Mouse (Mus musculus): Measurements from ENCODE around the gene Dhdds. TPM values are rescaled to one million over a fixed set of nuclear protein-coding genes. Genes with fewer than 3 reads are reported as not detected.

Dhdds gene
- polyA plus RNA-seq (2015; fragmentation: Nextera tagmentation; extraction: Ambion mirVana) = 44.0 and 46.0 TPM in 2 replicates

- WGBS = 1% methylated on average over 49 of the region's 49 CpGs
- Histone ChIP-seq H3K27me3 (no peaks in the 10 kb centered on the region), H3K36me3 (peaks cover 7% of the 10 kb centered on the region; the same call in 1 of the 2 replicates), H3K27ac (replicated peaks) (peak within 1 kb of the TSS; percentile 64), H3K4me1 (replicated peaks) (peaks cover 10% of the 10 kb centered on the region), H3K4me2 (peak within 1 kb of the TSS; percentile 93), H3K9ac (peak within 1 kb of the TSS; percentile 64), H3K4me3 (peak within 1 kb of the TSS; percentile 69), H3K9me3 (no peaks in the 10 kb centered on the region)
- peak; percentile 99 for ATAC-seq (ENCODE audit: low FRiP score, low read depth)
Observed at GRCm38 (mm10) chr4:134000466-134001438, at the start of gene Dhdds. TSS of gene Dhdds (minus strand) at chr4:134000918.

- Histone ChIP-seq H3K9me3 (no peaks in the 10 kb centered on the region), H3K36me3 (no peaks in the 10 kb centered on the region), H3K27ac (replicated peaks) (no peak overlapping the region), H3K9ac (no peak overlapping the region), H3K27me3 (no peaks in the 10 kb centered on the region), H3K4me2 (no peak overlapping the region), H3K4me3 (no peak overlapping the region), H3K4me1 (replicated peaks) (peaks cover 5% of the 10 kb centered on the region; the same call in 1 of the 2 replicates)
- WGBS = 89% methylated on average over 5 of the region's 5 CpGs
- no peak for ATAC-seq (ENCODE audit: low FRiP score, low read depth)
Observed at GRCm38 (mm10) chr4:134047648-134048047, 46.9 kb upstream of the Dhdds start.

- Histone ChIP-seq H3K27ac (replicated peaks) (no peak overlapping the region), H3K27me3 (no peaks in the 10 kb centered on the region), H3K4me2 (no peak overlapping the region), H3K4me1 (replicated peaks) (no peaks in the 10 kb centered on the region), H3K9ac (no peak overlapping the region), H3K9me3 (no peaks in the 10 kb centered on the region), H3K36me3 (no peaks in the 10 kb centered on the region), H3K4me3 (no peak overlapping the region)
- WGBS = 69% methylated on average over 2 of the region's 2 CpGs
- ATAC-seq (ENCODE audit: low FRiP score, low read depth) = no peak
Observed at GRCm38 (mm10) chr4:134043041-134043440, 42.3 kb upstream of the Dhdds start.

- Histone ChIP-seq H3K27ac (replicated peaks) (no peak overlapping the region), H3K9ac (no peak overlapping the region), H3K36me3 (no peaks in the 10 kb centered on the region), H3K27me3 (no peaks in the 10 kb centered on the region), H3K4me3 (no peak overlapping the region), H3K4me1 (replicated peaks) (no peaks in the 10 kb centered on the region), H3K4me2 (no peak overlapping the region), H3K9me3 (no peaks in the 10 kb centered on the region)
- WGBS = 52% methylated on average over 9 of the region's 9 CpGs
- ATAC-seq (ENCODE audit: low FRiP score, low read depth) = no peak
Observed at GRCm38 (mm10) chr4:134041317-134042123, 40.8 kb upstream of the Dhdds start.

GRCm38 (mm10) chr4:134035953-134036352 lies 35.2 kb upstream of the Dhdds start:
- 4% methylated on average over 16 of the region's 16 CpGs for WGBS
- Histone ChIP-seq H3K9ac (no peak overlapping the region), H3K36me3 (no peaks in the 10 kb centered on the region), H3K27ac (replicated peaks) (no peak overlapping the region), H3K27me3 (no peaks in the 10 kb centered on the region), H3K4me3 (no peak overlapping the region), H3K4me2 (peak overlapping the region; percentile 39), H3K9me3 (no peaks in the 10 kb centered on the region), H3K4me1 (replicated peaks) (0 out of 2 replicates have a peak, but pooled peaks cover 4% of the 10 kb centered on the region)
- peak; percentile 59; the same call in 1 of the 2 replicates for ATAC-seq (ENCODE audit: low FRiP score, low read depth)

- no peaks in the 10 kb centered on the region for H3K27me3 ChIP-seq
- ATAC-seq (ENCODE audit: low FRiP score, low read depth) = no peak
- no peak overlapping the region for H3K27ac ChIP-seq (replicated peaks)
- H3K36me3 ChIP-seq = no peaks in the 10 kb centered on the region
- no peak overlapping the region for H3K9ac ChIP-seq
- H3K4me2 ChIP-seq = no peak overlapping the region
- WGBS = 22% methylated on average over 9 of the region's 9 CpGs
- no peak overlapping the region for H3K4me3 ChIP-seq
- no peaks in the 10 kb centered on the region for H3K4me1 ChIP-seq (replicated peaks)
- H3K9me3 ChIP-seq = no peaks in the 10 kb centered on the region
Observed at GRCm38 (mm10) chr4:134025802-134026201, 25.1 kb upstream of the Dhdds start.

- Histone ChIP-seq H3K27me3 (peaks cover 24% of the 10 kb centered on the region), H3K4me1 (replicated peaks) (peaks cover 33% of the 10 kb centered on the region), H3K4me2 (peak overlapping the region; percentile 62), H3K4me3 (0 out of 2 replicates have a peak overlapping the region, but pooled peaks have one; percentile 36), H3K9me3 (no peaks in the 10 kb centered on the region), H3K27ac (replicated peaks) (no peak overlapping the region), H3K36me3 (no peaks in the 10 kb centered on the region), H3K9ac (no peak overlapping the region)
- ATAC-seq (ENCODE audit: low FRiP score, low read depth) = no peak
- 4% methylated on average over 11 of the region's 11 CpGs for WGBS
Observed at GRCm38 (mm10) chr4:134020621-134021020, 19.9 kb upstream of the Dhdds start.

- Histone ChIP-seq H3K4me2 (peak overlapping the region; percentile 62), H3K9ac (peak overlapping the region; percentile 14; the same call in 1 of the 2 replicates), H3K27ac (replicated peaks) (peak overlapping the region; percentile 25), H3K27me3 (peaks cover 25% of the 10 kb centered on the region), H3K4me3 (peak overlapping the region; percentile 36), H3K9me3 (no peaks in the 10 kb centered on the region), H3K4me1 (replicated peaks) (peaks cover 33% of the 10 kb centered on the region), H3K36me3 (no peaks in the 10 kb centered on the region)
- peak; percentile 73 for ATAC-seq (ENCODE audit: low FRiP score, low read depth)
- 2% methylated on average over 16 of the region's 16 CpGs for WGBS
Observed at GRCm38 (mm10) chr4:134019641-134020351, 19.1 kb upstream of the Dhdds start.

GRCm38 (mm10) chr4:134019210-134019609 lies 18.5 kb upstream of the Dhdds start:
- Histone ChIP-seq H3K9ac (no peak overlapping the region), H3K4me2 (peak overlapping the region; percentile 62), H3K27ac (replicated peaks) (peak overlapping the region; percentile 25; the same call in 1 of the 2 replicates), H3K4me1 (replicated peaks) (peaks cover 33% of the 10 kb centered on the region), H3K9me3 (no peaks in the 10 kb centered on the region), H3K36me3 (no peaks in the 10 kb centered on the region), H3K27me3 (peaks cover 25% of the 10 kb centered on the region), H3K4me3 (peak overlapping the region; percentile 36)
- ATAC-seq (ENCODE audit: low FRiP score, low read depth) = 0 out of 2 replicates have a peak, but pooled peaks have one; percentile 29
- WGBS = 0% methylated on average over 7 of the region's 10 CpGs

- no peak for ATAC-seq (ENCODE audit: low FRiP score, low read depth)
- no peaks in the 10 kb centered on the region for H3K36me3 ChIP-seq
- peak within 1 kb of the TSS; percentile 19; the same call in 1 of the 2 replicates for H3K9ac ChIP-seq
- peak within 1 kb of the TSS; percentile 36 for H3K4me3 ChIP-seq
- WGBS = 0% methylated on average over 9 of the region's 9 CpGs
- H3K9me3 ChIP-seq = no peaks in the 10 kb centered on the region
- peaks cover 33% of the 10 kb centered on the region for H3K4me1 ChIP-seq (replicated peaks)
- peaks cover 25% of the 10 kb centered on the region for H3K27me3 ChIP-seq
- H3K4me2 ChIP-seq = peak within 1 kb of the TSS; percentile 62
- peak within 1 kb of the TSS; percentile 25 for H3K27ac ChIP-seq (replicated peaks)
Observed at GRCm38 (mm10) chr4:134018779-134019145, 18.0 kb upstream of the Dhdds start, which contains the start of gene Lin28a. TSS of gene Lin28a (minus strand) at chr4:134018841.

Data from hindbrain, embryonic 15.5 days (tissue).